Mouse (Mus musculus) gastrocnemius, postnatal 14 days (tissue): ENCODE results near the gene Ltb. TPM values are rescaled to one million over a fixed set of nuclear protein-coding genes. Genes with fewer than 3 reads are reported as not detected.

Source experiments
- DNase-seq: peaks from one replicate; pipeline ENCODE4 v3.0.0; 2021; ENCODE audit warnings: mixed read lengths
- intact Hi-C: fragments of 180-260 bp; cut with DNase I; formaldehyde crosslinking; loops from one replicate; pipeline ENCODE4 v1.15.1; 2025; ENCODE audit warnings: low total_unique reads
- microRNA-seq, 2 experiments: library from miRNA; unstranded; fragments of <30 nt; microRNA quantifications; one replicate each; pipeline ENCODE4 v1.2.0; 2021
- total RNA-seq, 2 experiments: library from RNA; stranded (reverse); gene quantifications; 2 replicates each; pipeline ENCODE4 v1.2.3; 2021

Gene Ltb
- total RNA-seq, 2 experiments from 2014 or later = 0.31 TPM; not detected in 1

- no peak for DNase-seq
- intact Hi-C loops = no loop called here
Observed at GRCm38 (mm10) chr17:35240384-35241304, 46.4 kb downstream of the Ltb start.

GRCm38 (mm10) chr17:35241305-35242014 lies 47.2 kb downstream of the Ltb start, which contains the start of gene Ddx39b:
Gene Ddx39b (plus strand): TSS chr17:35241746.
- peak; percentile 96 for DNase-seq
- intact Hi-C loops = no loop called here

- DNase-seq = peak; percentile 61
- intact Hi-C loops = no loop called here
Observed at GRCm38 (mm10) chr17:35242015-35242941, 48.0 kb downstream of the Ltb start.

GRCm38 (mm10) chr17:35243086-35243485 lies 48.8 kb downstream of the Ltb start:
- intact Hi-C loops = no loop called here
- peak; percentile 64 for DNase-seq

GRCm38 (mm10) chr17:35244999-35245398 lies 50.8 kb downstream of the Ltb start:
- intact Hi-C loops = no loop called here
- no peak for DNase-seq

Small RNAs within 50 kb of the gene (microRNA-seq; reads per million reads assigned to microRNA genes)
- gene Mir6973a (0 reads per million in 2 experiments), gene Mir6974 (0 to 0.32 reads per million in 2 experiments), gene Mir6975 (0.32 to 2.5 reads per million in 2 experiments)

Other genes starting within 250 kb of the Ltb start
- gene Hspa1b, start 235.2 kb upstream of the Ltb start, total RNA-seq = 1 to 10 TPM; 2.6 to 5.9 TPM
- not detected for gene Gm20481, start 224.5 kb upstream of the Ltb start, total RNA-seq
- 1 to 10 TPM; 3.8 to 6.8 TPM for gene Hspa1a, start 222.3 kb upstream of the Ltb start, total RNA-seq
- 10 to 100 TPM; 11.6 to 14.8 TPM for gene Hspa1l, start 221.7 kb upstream of the Ltb start, total RNA-seq
- 10 to 100 TPM; 19.5 to 20.1 TPM for gene Lsm2, start 212.6 kb upstream of the Ltb start, total RNA-seq
- gene Vars, start 193.5 kb upstream of the Ltb start, total RNA-seq = 10 to 100 TPM; 26.8 to 29.2 TPM
- 1 to 10 TPM; 3.7 to 3.9 TPM for gene Vwa7, start 177.9 kb upstream of the Ltb start, total RNA-seq
- gene Sapcd1, start 166.4 kb upstream of the Ltb start, total RNA-seq = 1 to 10 TPM in 1 of 2 experiments, under 1 TPM in 1; 0.38 to 1.5 TPM
- under 1 TPM; 0.84 to 0.94 TPM for gene Msh5, start 147.7 kb upstream of the Ltb start, total RNA-seq
- 10 to 100 TPM; 28.3 to 32.5 TPM for gene Clic1, start 144.5 kb upstream of the Ltb start, total RNA-seq
- 10 to 100 TPM; 23.4 to 32.2 TPM for gene Ddah2, start 135.4 kb upstream of the Ltb start, total RNA-seq
- gene Ly6g6c, start 129.1 kb upstream of the Ltb start, total RNA-seq = not detected
- not detected for gene Mpig6b, start 128.3 kb upstream of the Ltb start, total RNA-seq
- gene Ly6g6e, start 117.5 kb upstream of the Ltb start, total RNA-seq = not detected
- gene Ly6g6d, start 116.4 kb upstream of the Ltb start, total RNA-seq = under 1 TPM; 0.64 TPM
- gene Ly6g6f, start 108.8 kb upstream of the Ltb start, total RNA-seq = not detected
- 10 to 100 TPM; 52.8 to 58.5 TPM for gene Abhd16a, start 105.2 kb upstream of the Ltb start, total RNA-seq
- not detected for gene Ly6g5c, start 86.2 kb upstream of the Ltb start, total RNA-seq
- under 1 TPM; 0.27 to 0.37 TPM for gene Ly6g5b, start 79.0 kb upstream of the Ltb start, total RNA-seq
- gene Gpank1, start 73.0 kb upstream of the Ltb start, total RNA-seq = 1 to 10 TPM; 7.0 to 7.9 TPM
- gene Csnk2b, start 72.4 kb upstream of the Ltb start, total RNA-seq = 100 to 1,000 TPM; 156 to 166 TPM
- 10 to 100 TPM; 14.4 to 16.1 TPM for gene D17H6S53E, start 68.1 kb upstream of the Ltb start, total RNA-seq
- gene Apom, start 62.4 kb upstream of the Ltb start, total RNA-seq = not detected
- gene Bag6, start 59.3 kb upstream of the Ltb start, total RNA-seq = 100 to 1,000 TPM; 193 to 200 TPM
- gene Prrc2a, start 29.5 kb upstream of the Ltb start, total RNA-seq = 100 to 1,000 TPM; 102 to 118 TPM
- gene Aif1, start 18.4 kb upstream of the Ltb start, total RNA-seq = under 1 TPM; 0.71 to 0.90 TPM
- 1 to 10 TPM; 1.5 to 2.8 TPM for gene Lst1, start 6.0 kb upstream of the Ltb start, total RNA-seq
- gene Tnf, start 7.6 kb downstream of the Ltb start, total RNA-seq = under 1 TPM; 0.24 to 0.68 TPM
- under 1 TPM; 0.42 to 0.78 TPM for gene Lta, start 10.9 kb downstream of the Ltb start, total RNA-seq
- gene Gm16181, start 26.4 kb downstream of the Ltb start, total RNA-seq = not detected
- 1 to 10 TPM; 2.3 to 2.7 TPM for gene Atp6v1g2, start 39.2 kb downstream of the Ltb start, total RNA-seq
- gene Nfkbil1, start 41.4 kb downstream of the Ltb start, total RNA-seq = 1 to 10 TPM; 7.6 to 7.9 TPM
- 100 to 1,000 TPM in 1 of 2 experiments, 10 to 100 TPM in 1; 85.3 to 103 TPM for gene Ddx39b, start 47.3 kb downstream of the Ltb start, total RNA-seq
- 10 to 100 TPM; 34.3 to 40.7 TPM for gene H2-D1, start 68.3 kb downstream of the Ltb start, total RNA-seq
- gene H2-Q1, start 126.0 kb downstream of the Ltb start, total RNA-seq = under 1 TPM; 0.18 to 0.47 TPM
- under 1 TPM; 0.33 to 0.58 TPM for gene H2-Q2, start 147.8 kb downstream of the Ltb start, total RNA-seq
- 1 to 10 TPM; 3.0 to 4.1 TPM for gene H2-Q4, start 185.2 kb downstream of the Ltb start, total RNA-seq
- gene H2-Q6, start 230.4 kb downstream of the Ltb start, total RNA-seq = under 1 TPM in 1 of 2 experiments, not detected in 1; 0.10 TPM
- gene H2-Q7, start 244.7 kb downstream of the Ltb start, total RNA-seq = under 1 TPM; 0.35 to 0.64 TPM